Mouse (Mus musculus): ENCODE measurements around the gene Tbc1d1. TPM values are rescaled to one million over a fixed set of nuclear protein-coding genes. Genes with fewer than 3 reads are reported as not detected.

Tbc1d1 gene
- polyA plus RNA-seq, 2 experiments: 4.8 to 5.6 TPM

- peak overlapping the region; percentile 64 for H3K9ac ChIP-seq (replicated peaks)
- 1% methylated on average over 44 of the region's 48 CpGs for WGBS (ENCODE audit: insufficient replicate concordance)
- TF ChIP-seq EP300 (IDR thresholded peaks at IDR 0.05; ENCODE audit: low read depth) (no peak), CTCF (IDR thresholded peaks at IDR 0.05; ENCODE audit: low read depth) (no peak)
- H3K4me2 ChIP-seq (ENCODE audit: low read depth): peak overlapping the region; percentile 77
- H3K27me3 ChIP-seq (ENCODE audit: control insufficient read depth, insufficient read depth, low read length): no peaks in the 10 kb centered on the region
- ATAC-seq (ENCODE audit: insufficient read depth): peak; percentile 94
- DNase-seq (ENCODE audit: low read depth in 3 of 3, low spot score in 3 of 3): peak; percentile 81 to 85 (median 83)
- no peaks in the 10 kb centered on the region for H3K36me3 ChIP-seq (replicated peaks; ENCODE audit: control insufficient read depth, insufficient read depth, low read depth)
- H3K27ac ChIP-seq: no peak overlapping the region
- peaks cover 3 to 19% of the 10 kb centered on the region in 2 experiments; a peak in 3 of 4 replicates for H3K4me1 ChIP-seq (replicated peaks; ENCODE audit: control insufficient read depth in 2 of 2, insufficient read depth in 2 of 2, low read length in 1 of 2)
- no peaks in the 10 kb centered on the region for H3K9me3 ChIP-seq (ENCODE audit: control insufficient read depth, low read length)
- H3K4me3 ChIP-seq (ENCODE audit: insufficient read depth in 1 of 2, low read depth in 2 of 2, low read length in 2 of 2): peak overlapping the region; percentile 58 to 68
These were observed 74.0 kb downstream of the Tbc1d1 start for GRCm38 (mm10) chr5:64230061-64230466.

- H3K27ac ChIP-seq: no peak overlapping the region
- H3K4me2 ChIP-seq (ENCODE audit: low read depth): peak overlapping the region; percentile 77
- ATAC-seq (ENCODE audit: insufficient read depth): peak; percentile 63
- no peak for DNase-seq (ENCODE audit: low read depth in 3 of 3, low spot score in 3 of 3)
- H3K27me3 ChIP-seq (ENCODE audit: control insufficient read depth, insufficient read depth, low read length): no peaks in the 10 kb centered on the region
- peaks cover 3 to 24% of the 10 kb centered on the region in 2 experiments; a peak in 3 of 4 replicates for H3K4me1 ChIP-seq (replicated peaks; ENCODE audit: control insufficient read depth in 2 of 2, insufficient read depth in 2 of 2, low read length in 1 of 2)
- TF ChIP-seq EP300 (IDR thresholded peaks at IDR 0.05; ENCODE audit: low read depth) (no peak), CTCF (IDR thresholded peaks at IDR 0.05; ENCODE audit: low read depth) (no peak; the same call in 1 of the 2 replicates)
- peak overlapping the region; percentile 58 to 68 for H3K4me3 ChIP-seq (ENCODE audit: insufficient read depth in 1 of 2, low read depth in 2 of 2, low read length in 2 of 2)
- no peaks in the 10 kb centered on the region for H3K9me3 ChIP-seq (ENCODE audit: control insufficient read depth, low read length)
- H3K9ac ChIP-seq (replicated peaks): peak overlapping the region; percentile 64
- under 1% methylated on average over 23 of the region's 33 CpGs for WGBS (ENCODE audit: insufficient replicate concordance)
- no peaks in the 10 kb centered on the region for H3K36me3 ChIP-seq (replicated peaks; ENCODE audit: control insufficient read depth, insufficient read depth, low read depth)
These were observed 74.5 kb downstream of the Tbc1d1 start for GRCm38 (mm10) chr5:64230507-64231041.

DNA sequence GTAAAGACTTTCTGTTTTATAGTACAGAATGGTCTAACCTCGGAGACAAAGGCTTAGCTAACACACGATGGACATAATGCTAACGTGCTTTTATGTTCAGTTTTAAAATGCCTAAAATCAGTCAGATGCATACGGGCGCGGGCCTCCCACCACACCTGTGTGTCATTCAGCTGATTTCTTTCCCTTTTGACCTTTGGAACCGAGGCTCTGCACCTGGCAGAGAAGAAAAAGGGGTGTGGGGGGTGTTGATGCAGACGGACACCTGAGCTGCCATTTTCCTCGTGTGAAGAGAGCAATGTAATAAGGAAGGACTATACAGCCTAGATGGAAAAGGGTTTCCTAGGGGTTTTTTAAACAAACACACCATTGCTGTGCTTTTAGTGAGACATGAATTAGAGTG, 76.8 kb downstream of the Tbc1d1 start:
- Histone ChIP-seq H3K27ac (no peak overlapping the region), H3K9me3 (ENCODE audit: control insufficient read depth, low read length) (no peaks in the 10 kb centered on the region), H3K4me1 (replicated peaks; ENCODE audit: control insufficient read depth in 2 of 2, insufficient read depth in 2 of 2, low read length in 1 of 2) (peaks cover 3 to 27% of the 10 kb centered on the region in 2 experiments; a peak in 3 of 4 replicates), H3K4me3 (ENCODE audit: insufficient read depth in 1 of 2, low read depth in 2 of 2, low read length in 2 of 2) (no peak overlapping the region), H3K9ac (replicated peaks) (no peak overlapping the region), H3K27me3 (ENCODE audit: control insufficient read depth, insufficient read depth, low read length) (no peaks in the 10 kb centered on the region), H3K4me2 (ENCODE audit: low read depth) (no peak overlapping the region), H3K36me3 (replicated peaks; ENCODE audit: control insufficient read depth, insufficient read depth, low read depth) (no peaks in the 10 kb centered on the region)
- no peak for DNase-seq (ENCODE audit: low read depth in 3 of 3, low spot score in 3 of 3)
- no peak for TF ChIP-seq CTCF (IDR thresholded peaks at IDR 0.05; ENCODE audit: low read depth)
- no peak for TF ChIP-seq EP300 (IDR thresholded peaks at IDR 0.05; ENCODE audit: low read depth)
- WGBS (ENCODE audit: insufficient replicate concordance): 70% methylated on average over 9 of the region's 9 CpGs
- ATAC-seq (ENCODE audit: insufficient read depth): no peak

DNA sequence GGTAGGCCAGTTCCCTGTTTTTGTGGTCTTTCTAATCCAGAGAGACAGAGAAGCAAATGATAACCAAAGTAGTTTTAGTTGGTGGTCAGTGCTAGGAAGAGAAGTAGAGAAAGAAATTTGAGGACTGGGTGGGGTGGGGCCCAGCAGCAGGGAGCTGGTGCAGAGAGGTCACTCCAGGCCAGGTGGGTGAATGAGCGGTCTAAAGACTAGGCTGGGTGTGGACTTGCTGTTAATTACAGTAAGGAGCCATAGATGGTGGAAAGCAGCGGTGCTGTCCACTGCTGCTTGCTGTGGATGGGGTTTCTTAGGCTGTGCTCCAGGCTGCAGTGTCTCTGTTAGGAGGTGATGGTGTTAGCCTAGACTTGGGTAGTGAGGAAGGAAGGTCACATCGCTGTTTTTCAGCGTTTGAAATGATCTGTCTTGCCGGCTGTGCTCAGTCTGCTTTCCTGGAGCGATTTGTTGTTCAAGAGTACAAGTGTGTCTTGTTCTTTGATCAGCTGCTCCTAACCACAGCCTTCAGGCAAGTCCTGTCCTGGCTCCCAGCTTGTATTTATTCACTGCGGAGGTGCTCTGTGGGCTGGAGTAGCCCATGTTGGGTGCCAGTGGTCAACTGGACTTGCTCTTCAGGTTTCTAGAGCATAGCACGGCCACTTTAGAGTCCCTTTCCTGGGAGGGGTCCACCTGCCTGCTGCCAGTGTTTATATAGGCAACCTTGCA, 78.3 kb downstream of the Tbc1d1 start:
- DNase-seq (ENCODE audit: low read depth in 3 of 3, low spot score in 3 of 3): no peak
- Histone ChIP-seq H3K4me2 (ENCODE audit: low read depth) (no peak overlapping the region), H3K27me3 (ENCODE audit: control insufficient read depth, insufficient read depth, low read length) (no peaks in the 10 kb centered on the region), H3K9me3 (ENCODE audit: control insufficient read depth, low read length) (no peaks in the 10 kb centered on the region), H3K36me3 (replicated peaks; ENCODE audit: control insufficient read depth, insufficient read depth, low read depth) (no peaks in the 10 kb centered on the region), H3K27ac (no peak overlapping the region), H3K9ac (replicated peaks) (no peak overlapping the region), H3K4me1 (replicated peaks; ENCODE audit: control insufficient read depth in 2 of 2, insufficient read depth in 2 of 2, low read length in 1 of 2) (peaks cover 3 to 28% of the 10 kb centered on the region in 2 experiments; a peak in 3 of 4 replicates), H3K4me3 (ENCODE audit: insufficient read depth in 1 of 2, low read depth in 2 of 2, low read length in 2 of 2) (no peak overlapping the region)
- WGBS (ENCODE audit: insufficient replicate concordance): 51% methylated on average over 8 of the region's 8 CpGs
- TF ChIP-seq EP300 (IDR thresholded peaks at IDR 0.05; ENCODE audit: low read depth) (no peak), CTCF (IDR thresholded peaks at IDR 0.05; ENCODE audit: low read depth) (no peak)
- ATAC-seq (ENCODE audit: insufficient read depth): no peak

DNA sequence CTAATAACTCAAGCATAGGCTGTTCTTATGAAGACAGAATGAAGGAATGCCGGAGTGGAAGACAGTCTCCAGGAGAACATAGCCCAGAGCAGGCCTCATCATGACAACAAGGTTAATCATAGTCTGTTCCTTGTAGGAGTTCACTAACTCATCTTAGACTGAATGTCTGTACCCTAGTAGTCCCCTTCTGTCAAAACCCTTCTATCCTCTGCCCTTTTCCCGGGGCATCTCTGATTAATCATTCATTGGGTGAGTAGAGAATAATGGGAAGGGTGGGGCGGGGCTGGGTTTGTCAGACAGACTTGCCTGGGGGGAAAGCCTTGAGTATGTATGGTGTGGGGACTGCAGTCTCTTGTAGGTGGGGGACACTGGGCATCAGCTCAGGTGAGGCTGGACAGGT, 79.1 kb downstream of the Tbc1d1 start:
- no peak overlapping the region for H3K27ac ChIP-seq

More for the DNA sequence above, 79.1 kb downstream of the Tbc1d1 start:
- DNase-seq (ENCODE audit: low read depth in 3 of 3, low spot score in 3 of 3) (no peak), ATAC-seq (ENCODE audit: insufficient read depth) (no peak)
- 67% methylated on average over 3 of the region's 3 CpGs for WGBS (ENCODE audit: insufficient replicate concordance)
- H3K4me2 ChIP-seq (ENCODE audit: low read depth): no peak overlapping the region
- no peaks in the 10 kb centered on the region for H3K9me3 ChIP-seq (ENCODE audit: control insufficient read depth, low read length)
- no peak overlapping the region for H3K4me3 ChIP-seq (ENCODE audit: insufficient read depth in 1 of 2, low read depth in 2 of 2, low read length in 2 of 2)
- no peaks in the 10 kb centered on the region for H3K27me3 ChIP-seq (ENCODE audit: control insufficient read depth, insufficient read depth, low read length)
- H3K9ac ChIP-seq (replicated peaks): no peak overlapping the region
- TF ChIP-seq CTCF (IDR thresholded peaks at IDR 0.05; ENCODE audit: low read depth) (no peak), EP300 (IDR thresholded peaks at IDR 0.05; ENCODE audit: low read depth) (no peak)
- H3K4me1 ChIP-seq (replicated peaks; ENCODE audit: control insufficient read depth in 2 of 2, insufficient read depth in 2 of 2, low read length in 1 of 2): peaks cover 0 to 25% of the 10 kb centered on the region in 2 experiments; a peak in 3 of 4 replicates
- H3K36me3 ChIP-seq (replicated peaks; ENCODE audit: control insufficient read depth, insufficient read depth, low read depth): no peaks in the 10 kb centered on the region
